Mouse (Mus musculus): ENCODE measurements around the gene Trp53i11.

Trp53i11 gene

DNA sequence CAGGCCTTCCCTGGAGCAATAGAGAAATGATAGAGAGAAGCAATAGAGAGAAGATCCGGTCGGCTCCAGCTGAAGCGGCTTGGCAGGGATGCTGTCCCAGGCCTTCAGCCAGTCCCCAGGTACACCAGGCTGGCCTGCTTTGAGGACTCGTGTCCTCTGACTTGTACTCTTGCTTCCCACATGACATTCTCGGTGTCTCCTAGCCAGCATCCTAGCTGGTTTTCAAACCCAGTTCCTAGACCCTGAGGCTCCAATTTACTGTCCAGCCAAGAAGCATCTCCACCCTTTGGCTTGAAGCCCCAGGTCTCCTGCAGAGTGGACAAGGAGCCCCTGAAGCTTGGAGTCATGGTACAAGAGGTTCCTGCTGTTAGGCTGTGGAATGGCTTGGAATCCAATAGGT is 54.8 kb downstream of the Trp53i11 start:
- no peak for DNase-seq (ENCODE audit: low spot score in 2 of 2)

DNA sequence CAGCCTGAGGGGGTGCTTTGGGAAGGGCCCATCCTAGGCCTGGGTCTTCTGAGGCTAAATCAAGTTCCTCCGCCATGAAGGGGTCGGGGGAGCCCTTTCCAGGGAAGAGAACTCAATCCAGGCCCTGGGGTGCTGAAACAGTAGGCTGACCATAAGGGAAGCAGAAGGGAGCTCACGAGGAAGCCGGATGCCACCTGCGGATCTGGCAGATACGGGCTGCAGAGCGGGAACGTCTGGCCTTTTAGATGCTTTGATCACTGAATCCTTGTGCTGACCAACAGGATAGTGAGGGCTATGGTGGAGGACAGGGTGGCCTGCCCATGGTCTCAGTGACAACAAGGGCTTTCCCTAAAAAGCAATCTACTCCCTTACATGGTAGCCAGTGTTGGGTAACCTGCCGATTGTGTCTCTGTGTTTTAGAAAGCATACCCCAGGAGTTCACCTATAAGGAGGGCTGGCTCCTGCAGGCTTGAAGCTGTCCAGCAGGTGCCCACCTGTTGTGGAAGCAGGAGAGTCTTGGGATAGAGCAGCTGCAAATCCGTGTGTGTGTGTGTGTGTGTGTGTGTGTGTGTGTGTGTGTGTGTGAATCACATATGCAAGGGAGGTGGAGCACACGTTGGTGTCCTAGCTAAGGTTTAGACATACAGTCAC is 56.2 kb downstream of the Trp53i11 start:
- DNase-seq (ENCODE audit: low spot score in 2 of 2): no peak

DNA sequence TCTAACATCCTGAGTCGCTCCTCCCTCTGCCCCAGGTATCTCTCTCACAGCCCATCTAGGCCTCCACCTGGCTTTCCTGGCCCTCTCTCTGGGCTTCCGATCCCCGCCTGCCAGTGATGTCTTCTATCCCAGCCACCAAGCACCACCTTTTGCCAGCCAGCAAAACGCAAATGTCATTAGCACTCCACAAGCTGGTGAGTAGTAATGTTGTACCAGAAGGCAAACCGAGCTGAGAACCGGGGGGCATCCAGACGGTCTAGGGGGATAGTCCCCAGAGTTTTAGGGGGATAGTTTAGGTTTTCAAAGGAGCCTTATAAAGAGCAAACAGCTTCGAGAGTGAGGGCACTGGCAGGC is 56.7 kb downstream of the Trp53i11 start:
- no peak for DNase-seq (ENCODE audit: low spot score in 2 of 2)

DNA sequence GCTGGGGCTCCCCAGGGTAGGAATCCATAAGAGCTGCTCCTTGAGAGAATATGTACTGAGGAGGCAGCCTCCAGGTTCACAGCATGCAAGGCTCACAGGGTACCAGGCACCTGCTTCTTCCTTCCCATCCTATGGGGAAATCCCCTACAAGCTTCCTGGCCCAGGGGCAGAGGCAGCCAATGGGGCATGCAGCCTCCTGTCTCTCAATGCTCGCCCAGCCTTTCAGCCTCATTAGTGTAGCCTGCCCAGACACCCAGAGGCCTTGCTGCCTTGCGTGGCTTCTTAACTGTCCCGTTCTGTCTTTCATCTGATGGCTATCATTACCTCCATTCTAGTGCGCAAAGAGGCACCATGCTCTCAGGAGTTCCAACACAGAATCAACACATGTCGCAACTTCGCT is 61.7 kb downstream of the Trp53i11 start:
- DNase-seq (ENCODE audit: low spot score in 2 of 2): no peak

DNA sequence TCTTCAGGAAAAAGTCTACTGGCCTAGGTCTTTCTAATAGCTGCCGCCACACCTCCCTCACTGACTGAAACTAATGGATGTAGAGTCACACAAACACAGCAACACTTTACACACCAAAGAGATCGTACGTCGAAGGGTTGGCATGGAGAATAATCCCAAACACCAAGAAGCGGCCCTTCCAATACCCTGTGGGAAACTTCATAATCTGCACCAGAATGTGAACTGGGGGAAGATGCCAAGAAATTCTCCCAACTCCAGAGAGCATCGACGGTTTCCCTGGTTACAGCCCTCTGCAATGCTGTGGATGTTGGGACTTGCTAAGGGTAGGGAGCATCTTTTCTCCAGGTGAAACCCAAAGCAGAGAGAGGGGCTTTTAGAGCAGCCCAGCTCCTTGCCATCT is 63.3 kb downstream of the Trp53i11 start:
- DNase-seq (ENCODE audit: low spot score in 2 of 2): no peak

All from right cerebral cortex, adult 2 months (tissue).